ENCODE assay signal across 8 mouse cellular contexts in genomic region chr14:105427474-105427901, GRCm38 (mm10).
DNase-seq lines count a peak whose midpoint lies in the region; ATAC-seq and TF ChIP-seq lines count a peak whose summit lies in the region.

No protein-coding gene starts in this region.

- H3K27me3 ChIP-seq in lung, postnatal 0 days (replicated peaks; ENCODE audit: insufficient read depth, low read length), result no peaks in the 10 kb centered on the region
- no peaks in the 10 kb centered on the region for H3K27me3 ChIP-seq in stomach, embryonic 14.5 days (ENCODE audit: control insufficient read depth, insufficient read depth, low read length)

- no peak for TF ChIP-seq EP300 in lung, postnatal 0 days (IDR thresholded peaks at IDR 0.05)

- H3K4me1 ChIP-seq in lung, postnatal 0 days (ENCODE audit: insufficient read depth, low read depth, low read length), result no peaks in the 10 kb centered on the region
- H3K4me1 ChIP-seq in stomach, embryonic 14.5 days (ENCODE audit: control insufficient read depth, insufficient read depth, low read length), result no peaks in the 10 kb centered on the region; the same call in 1 of the 2 replicates

- peak; percentile 60 for TF ChIP-seq CTCF in lung, postnatal 0 days (IDR thresholded peaks at IDR 0.05)

- H3K36me3 ChIP-seq in lung, postnatal 0 days (ENCODE audit: insufficient read depth, low read length), result no peaks in the 10 kb centered on the region
- no peaks in the 10 kb centered on the region for H3K36me3 ChIP-seq in stomach, embryonic 14.5 days (ENCODE audit: control insufficient read depth, insufficient read depth, low read length)

- H3K4me2 ChIP-seq in lung, postnatal 0 days (replicated peaks; ENCODE audit: low read depth, low read length), result peak overlapping the region; percentile 36
- H3K4me2 ChIP-seq in stomach, embryonic 14.5 days (replicated peaks; ENCODE audit: low read depth, low read length), result peak overlapping the region; percentile 27; the same call in 1 of the 2 replicates

- H3K4me3 ChIP-seq in lung, postnatal 0 days (ENCODE audit: low read depth, low read length), result no peak overlapping the region
- H3K4me3 ChIP-seq in stomach, embryonic 14.5 days (ENCODE audit: low read depth, low read length), result no peak overlapping the region

- H3K27ac ChIP-seq in lung, postnatal 0 days (ENCODE audit: low read length), result no peak overlapping the region
- H3K27ac ChIP-seq in stomach, embryonic 14.5 days (ENCODE audit: low read length), result peak overlapping the region; percentile 23; the same call in 1 of the 2 replicates

- DNase-seq in heart, adult 11 months, result peak; percentile 66
- no peak for DNase-seq in heart, adult 18-20 months
- DNase-seq in brain, adult 2 months (ENCODE audit: low read depth, low spot score), result peak; percentile 66
- DNase-seq in kidney, postnatal 25 days, result peak; percentile 65 to 69
- peak; percentile 47 for DNase-seq in lung, postnatal 0 days (ENCODE audit: low spot score)

- ATAC-seq in frontal cortex, adult (ENCODE audit: low TSS enrichment), result peak; percentile 89
- ATAC-seq in lung, postnatal 0 days, result peak; percentile 89
- ATAC-seq in stomach, embryonic 14.5 days (ENCODE audit: insufficient number of reproducible peaks, insufficient read depth, low FRiP score, low read depth), result peak; percentile 89
- no peak for ATAC-seq in monocyte, adult 5-6 weeks (replicated peaks; ENCODE audit: insufficient number of reproducible peaks, low FRiP score, low TSS enrichment, poor library complexity, severe bottlenecking)

- H3K9ac ChIP-seq in lung, postnatal 0 days (replicated peaks; ENCODE audit: low read depth), result no peak overlapping the region
- H3K9ac ChIP-seq in stomach, embryonic 14.5 days (replicated peaks; ENCODE audit: low read depth, low read length), result no peak overlapping the region

- WGBS in lung, postnatal 0 days, result 23% methylated on average over 17 of the region's 17 CpGs
- 30% methylated on average over 17 of the region's 17 CpGs for WGBS in stomach, embryonic 14.5 days

- H3K9me3 ChIP-seq in lung, postnatal 0 days (ENCODE audit: low read length), result no peaks in the 10 kb centered on the region
- H3K9me3 ChIP-seq in stomach, embryonic 14.5 days (ENCODE audit: control insufficient read depth, low read depth, low read length), result no peaks in the 10 kb centered on the region

Comparison
In these comparisons a context has a peak if more than half of its experiments do, and no peak if none do; other contexts are left out.
1. DNase-seq: peak in heart, adult 11 months (single experiment), brain, adult 2 months (single experiment), kidney, postnatal 25 days (2 of 2) and lung, postnatal 0 days (single experiment); none in heart, adult 18-20 months (0 of 2).